Mouse (Mus musculus): ENCODE data around the gene Thsd4.

DNA sequence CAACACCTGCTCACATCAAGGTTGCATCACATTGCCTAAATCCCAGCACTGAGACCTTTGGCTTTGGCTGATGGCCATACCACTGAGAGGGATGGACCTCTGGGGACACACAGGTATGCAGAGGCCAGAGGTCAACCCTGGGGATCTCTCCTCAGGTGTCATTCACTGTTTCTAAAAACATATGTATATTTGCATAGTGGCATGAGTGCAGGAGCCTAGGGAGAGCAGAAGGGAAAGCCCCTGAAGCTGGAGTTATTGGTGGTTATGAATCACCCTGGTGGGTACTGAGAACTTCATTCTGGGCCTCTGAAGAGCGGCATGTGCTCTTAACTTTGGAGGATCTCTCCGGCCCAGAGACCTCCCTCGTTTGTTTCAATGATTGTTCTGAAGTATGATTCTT, 235.5 kb downstream of the Thsd4 start:
- TF ChIP-seq CTCF (IDR thresholded peaks at IDR 0.05; ENCODE audit: low read depth) (no peak), EP300 (IDR thresholded peaks at IDR 0.05; ENCODE audit: low read depth) (no peak)
